Mouse (Mus musculus) thymus, adult 2 months (tissue): ENCODE results near the gene 1700056E22Rik.

Experiments used
- CTCF ChIP-seq: fragments of 200-500 bp; IDR thresholded peaks from 2 replicates; pipeline ENCODE4 v1.5.1; 2012; ENCODE audit warnings: mild to moderate bottlenecking, control low read depth, low read length, moderate library complexity, borderline replicate concordance; ENCODE audit not compliant: control insufficient read depth, poor library complexity, insufficient read depth; ENCODE audit errors: extremely low read depth
- POLR2A ChIP-seq: fragments of 200-500 bp; IDR thresholded peaks from 2 replicates; pipeline ENCODE4 v1.6.1; 2012; ENCODE audit warnings: mild to moderate bottlenecking, low read length, control low read depth, moderate library complexity; ENCODE audit not compliant: control insufficient read depth, poor library complexity, insufficient read depth; ENCODE audit errors: extremely low read depth

DNA sequence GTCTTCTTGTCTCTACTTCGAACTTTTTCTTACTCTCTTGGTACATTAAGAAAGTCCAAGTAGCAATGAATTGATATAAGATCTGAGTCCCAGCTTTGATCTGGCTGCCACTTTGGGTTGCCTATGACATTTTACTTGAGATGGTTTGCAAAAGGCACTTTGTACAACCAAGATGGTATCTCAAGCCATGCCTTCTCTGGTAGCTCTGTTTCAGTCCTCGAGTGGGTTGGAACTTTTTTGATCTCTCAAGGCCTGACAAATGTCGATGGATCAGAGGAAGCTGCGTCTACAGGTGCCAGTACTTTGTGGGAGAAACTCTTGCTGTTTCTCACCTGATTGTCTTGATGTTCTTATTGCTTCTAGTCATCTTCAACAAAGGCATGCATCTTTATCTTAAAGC lies 3.7 kb upstream of the 1700056E22Rik start:
- TF ChIP-seq POLR2A (no peak), CTCF (no peak)
